Mouse (Mus musculus) stomach, postnatal 0 days (tissue): ENCODE data around the gene 9530068E07Rik.

Experiments used
- CTCF ChIP-seq: IDR thresholded peaks from 2 replicates; pipeline ENCODE4 v1.5.1; 2016; ENCODE audit warnings: antibody characterized with exemption, low read depth, mild to moderate bottlenecking, moderate library complexity
- EP300 ChIP-seq: optimal IDR thresholded peaks from 2 replicates; pipeline ENCODE3; 2016; ENCODE audit warnings: antibody characterized with exemption

DNA sequence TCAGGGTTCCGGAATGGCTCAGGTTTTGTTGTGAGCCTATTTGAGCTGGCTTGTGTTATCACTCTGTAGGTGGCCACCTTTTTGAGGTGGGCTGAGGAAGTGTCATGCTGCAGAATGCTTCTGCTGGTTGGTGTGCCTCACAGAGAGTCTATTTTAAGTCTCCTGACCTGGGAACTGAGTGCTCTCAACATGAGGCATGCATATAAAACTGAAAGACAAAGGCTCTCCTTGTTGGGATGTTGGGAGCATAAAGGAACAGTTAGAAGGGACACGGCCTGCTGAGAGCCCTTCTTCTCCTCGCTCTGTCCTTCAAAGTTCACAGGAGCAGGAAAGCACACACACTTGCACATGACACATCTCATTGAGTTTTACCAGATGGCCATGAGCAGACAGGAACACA is 9.3 kb upstream of the 9530068E07Rik start:
- TF ChIP-seq CTCF: no peak
- TF ChIP-seq EP300: no peak
